Mouse (Mus musculus) testis, adult 2 months (tissue): ENCODE results near the gene Btbd11.

ENCODE experiments used
- CTCF ChIP-seq: fragments of 200-500 bp; IDR thresholded peaks from 2 replicates; pipeline ENCODE4 v1.5.1; 2012; ENCODE audit warnings: low read depth, mild to moderate bottlenecking, inconsistent platforms, low read length, moderate library complexity; ENCODE audit not compliant: control insufficient read depth, insufficient read depth, insufficient replicate concordance
- POLR2A ChIP-seq: fragments of 200-500 bp; IDR thresholded peaks from 2 replicates; pipeline ENCODE4 v1.6.1; 2012; ENCODE audit warnings: low read depth, mild to moderate bottlenecking, inconsistent platforms, low read length, moderate library complexity; ENCODE audit not compliant: control insufficient read depth

GRCm38 (mm10) chr10:85598093-85598599, 211.5 kb downstream of the Btbd11 start:
- no peak for TF ChIP-seq CTCF
- TF ChIP-seq POLR2A = no peak
